Mouse (Mus musculus): ENCODE data around the gene Lcmt1.

Gene Lcmt1

GRCm38 (mm10) chr7:123359101-123359500 lies 10.5 kb upstream of the Lcmt1 start:
- no peak for DNase-seq (ENCODE audit: extremely low read depth, low read depth, low spot score)

DNA sequence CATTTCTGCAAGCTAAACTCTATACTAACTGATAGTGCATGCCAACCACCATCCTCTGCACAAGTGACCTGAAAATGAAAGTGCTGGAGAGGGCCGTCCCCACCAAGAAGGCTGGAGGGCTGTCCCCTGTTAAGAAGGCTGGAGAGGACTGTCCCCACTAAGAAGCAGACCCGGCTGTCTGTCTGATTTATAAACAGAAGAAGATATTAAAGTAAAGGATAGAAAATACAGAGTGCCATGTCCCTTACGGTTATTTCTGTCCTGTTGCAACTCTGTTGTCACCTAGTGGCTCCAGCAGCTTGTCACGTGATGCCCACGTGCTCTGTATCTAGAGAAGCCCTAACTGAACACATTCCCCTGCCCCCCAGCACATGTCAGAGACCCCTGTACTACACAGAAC lies 9.4 kb upstream of the Lcmt1 start:
- DNase-seq (ENCODE audit: extremely low read depth, low read depth, low spot score): no peak

DNA sequence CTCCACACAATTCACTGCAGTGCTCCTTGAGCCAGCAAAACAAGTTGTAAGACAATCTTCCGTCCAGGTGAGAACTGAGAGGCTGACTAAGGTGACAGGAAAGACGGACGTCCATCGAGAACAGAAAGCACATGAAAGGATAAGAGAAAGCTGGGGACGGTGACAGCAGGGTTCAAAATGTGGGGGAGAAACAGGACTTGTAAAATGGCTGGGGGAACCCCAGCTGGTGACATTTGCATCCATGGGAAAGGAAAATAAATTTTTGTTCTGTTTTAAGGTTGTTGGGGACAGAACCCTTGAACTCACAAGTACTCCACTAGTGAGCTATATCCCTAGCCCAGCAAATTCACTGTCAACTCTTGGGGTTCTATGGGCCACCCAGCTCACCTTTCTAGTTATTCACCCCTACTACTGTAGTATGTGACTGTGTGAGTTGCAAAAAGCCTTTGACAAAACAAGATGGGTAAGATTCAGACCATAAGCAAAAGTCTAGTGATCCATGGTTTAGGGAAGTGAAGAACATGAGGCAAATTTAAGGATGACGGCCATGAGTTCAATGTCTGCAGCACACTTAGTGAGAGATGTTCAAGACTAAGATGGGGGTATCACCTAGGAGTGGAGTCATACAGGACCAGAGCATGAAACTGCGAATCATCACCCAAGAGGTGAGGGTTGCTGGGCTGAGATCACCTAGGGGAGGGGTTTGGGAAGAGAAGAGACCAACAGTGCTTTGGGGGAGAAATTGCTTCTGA lies 8.2 kb upstream of the Lcmt1 start:
- DNase-seq (ENCODE audit: extremely low read depth, low read depth, low spot score): no peak

DNA sequence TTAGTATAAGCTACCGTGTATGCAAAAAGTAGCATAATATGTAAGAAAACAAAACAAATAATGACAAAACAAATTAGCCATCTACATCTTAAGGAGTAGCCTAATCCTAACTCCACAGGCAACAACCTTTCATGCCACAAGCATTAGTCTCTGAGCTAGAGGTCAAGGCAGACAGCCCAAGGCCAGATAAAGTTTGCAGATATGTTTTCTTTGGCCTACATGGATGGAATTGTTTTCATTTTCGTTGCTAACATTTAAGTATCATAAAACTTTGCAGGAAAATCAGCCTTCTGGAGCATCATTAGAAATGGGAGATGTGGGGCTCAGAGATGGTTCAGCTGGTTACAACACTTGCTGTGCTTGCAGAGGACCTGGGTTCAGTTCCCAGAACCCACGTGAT lies 6.8 kb upstream of the Lcmt1 start:
- no peak for DNase-seq (ENCODE audit: extremely low read depth, low read depth, low spot score)

- DNase-seq (ENCODE audit: extremely low read depth, low read depth, low spot score): no peak
These were observed 5.6 kb upstream of the Lcmt1 start for GRCm38 (mm10) chr7:123363971-123364370.

GRCm38 (mm10) chr7:123365876-123366741 lies 3.5 kb upstream of the Lcmt1 start:
- no peak for DNase-seq (ENCODE audit: extremely low read depth, low read depth, low spot score)

GRCm38 (mm10) chr7:123366806-123367205 lies 2.8 kb upstream of the Lcmt1 start:
- no peak for DNase-seq (ENCODE audit: extremely low read depth, low read depth, low spot score)

- no peak for DNase-seq (ENCODE audit: extremely low read depth, low read depth, low spot score)
These were observed 2.1 kb upstream of the Lcmt1 start for GRCm38 (mm10) chr7:123367218-123368150.

DNA sequence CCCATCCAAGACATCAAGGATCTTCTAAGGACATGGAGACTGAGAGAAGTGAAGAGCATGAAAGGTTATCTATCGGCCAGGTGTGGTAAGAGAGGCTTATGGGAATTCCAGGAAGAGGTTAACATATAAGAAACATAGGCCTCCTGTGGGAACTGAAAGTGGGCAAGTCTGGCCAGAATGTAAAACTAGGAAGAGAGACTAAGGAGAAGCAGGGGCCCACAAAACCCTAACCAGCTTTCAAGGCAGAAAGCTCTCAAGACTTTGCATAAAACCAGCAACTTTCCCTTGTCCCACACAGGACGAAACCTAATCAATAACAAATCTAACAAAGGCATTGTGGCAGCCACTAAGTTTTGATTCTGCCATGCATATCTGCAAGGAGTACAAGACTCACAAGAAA lies 1.4 kb upstream of the Lcmt1 start:
- DNase-seq (ENCODE audit: extremely low read depth, low read depth, low spot score): no peak

DNA sequence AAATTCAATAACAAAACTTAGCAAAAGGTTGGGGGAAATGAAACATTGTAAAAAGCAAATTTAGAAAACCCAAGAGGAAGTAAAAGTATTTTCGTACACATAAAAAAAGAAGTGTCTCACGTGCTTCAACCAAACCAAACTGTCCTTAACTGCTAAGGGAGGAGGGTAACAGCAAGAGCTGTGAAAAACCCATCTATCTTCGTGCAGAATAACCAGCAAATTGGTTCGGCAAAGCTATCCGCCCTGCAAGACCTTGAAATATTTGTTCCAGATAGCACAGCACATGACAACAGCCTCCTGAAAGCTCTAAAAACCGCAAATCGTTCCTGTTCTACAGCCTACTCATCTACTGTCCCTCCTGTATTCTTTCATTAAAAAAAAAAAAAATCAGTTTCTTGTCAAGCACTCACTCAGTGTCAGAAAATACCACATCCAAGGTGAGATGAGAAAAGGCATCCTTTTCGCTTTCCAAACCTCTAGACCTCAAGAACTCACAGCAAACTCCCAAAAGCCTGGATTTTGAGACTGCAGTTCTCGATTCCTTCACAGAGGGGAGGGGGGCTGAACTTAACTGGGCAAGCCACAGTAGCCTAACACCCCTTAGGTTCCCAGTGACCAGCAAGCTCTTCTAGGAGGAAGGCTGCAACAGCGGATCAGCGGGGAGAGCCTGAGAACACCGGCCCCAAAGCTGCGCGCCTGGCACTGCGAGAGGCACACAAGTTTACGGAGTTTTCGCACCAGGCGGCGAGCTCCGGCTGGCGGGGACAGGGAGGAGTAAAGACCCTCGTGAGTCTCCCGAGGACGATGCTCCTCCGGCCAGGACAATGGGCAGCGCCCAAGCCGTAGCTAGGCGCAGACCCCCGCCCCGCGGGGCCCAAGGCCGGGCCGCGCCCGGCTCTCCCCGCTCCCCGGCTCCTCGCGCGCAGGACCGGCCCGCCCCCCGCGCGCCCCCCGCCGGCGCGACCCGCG lies 522 bp upstream of the Lcmt1 start:
- DNase-seq (ENCODE audit: extremely low read depth, low read depth, low spot score): no peak

GRCm38 (mm10) chr7:123370700-123371099 lies 1.1 kb downstream of the Lcmt1 start:
- DNase-seq (ENCODE audit: extremely low read depth, low read depth, low spot score): no peak

GRCm38 (mm10) chr7:123371501-123371900 lies 1.9 kb downstream of the Lcmt1 start:
- peak; percentile 49 for DNase-seq (ENCODE audit: extremely low read depth, low read depth, low spot score)

DNA sequence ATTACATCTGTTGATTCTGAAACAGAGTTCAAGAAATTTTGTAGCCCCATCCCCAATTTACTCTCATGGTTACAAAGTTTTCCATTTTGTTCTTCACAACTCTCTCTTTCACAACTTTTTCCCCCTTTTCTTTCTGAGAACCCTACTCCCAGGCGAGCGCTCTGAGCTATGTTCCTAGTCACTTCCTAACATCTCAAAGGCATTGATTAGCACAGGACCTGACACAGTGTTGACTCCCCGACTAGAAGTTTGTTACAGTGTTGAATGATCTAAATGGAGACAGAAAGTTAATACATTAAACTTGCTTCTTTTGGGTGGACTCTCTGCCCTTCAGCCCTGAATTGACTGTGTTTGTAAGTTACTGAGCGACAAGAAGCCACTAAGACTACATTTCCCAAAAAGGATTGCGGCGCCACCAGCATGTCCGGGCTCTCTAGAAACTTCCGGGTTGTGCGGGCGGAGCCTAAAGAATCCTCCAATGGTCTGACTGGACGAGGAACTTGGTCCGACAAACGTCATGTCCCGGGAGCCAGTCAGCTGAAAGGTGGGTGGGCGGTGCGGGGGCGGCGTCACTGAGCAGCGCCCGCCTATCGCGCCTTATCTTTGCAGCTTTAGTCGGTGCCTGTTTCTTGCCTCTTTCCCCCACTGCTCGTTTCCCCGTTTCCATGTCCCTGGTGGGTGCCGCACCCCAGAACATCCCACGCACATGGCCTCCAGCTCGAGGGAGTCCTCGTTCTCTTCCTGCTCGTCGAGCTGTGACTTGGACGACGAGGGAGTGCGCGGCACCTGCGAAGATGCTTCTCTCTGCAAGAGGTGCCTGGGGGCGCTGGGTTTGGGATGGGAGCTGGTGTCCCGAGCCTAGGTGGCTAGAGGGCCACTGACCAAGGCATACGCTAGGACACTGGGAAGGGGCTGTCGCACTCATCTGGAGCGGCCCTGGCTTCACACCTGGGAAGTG lies 8.1 kb downstream of the Lcmt1 start:
- DNase-seq (ENCODE audit: extremely low read depth, low read depth, low spot score): peak; percentile 82

- DNase-seq (ENCODE audit: extremely low read depth, low read depth, low spot score): no peak
These were observed 16.3 kb downstream of the Lcmt1 start for GRCm38 (mm10) chr7:123385693-123386407.

- DNase-seq (ENCODE audit: extremely low read depth, low read depth, low spot score): no peak
These were observed 20.2 kb downstream of the Lcmt1 start for GRCm38 (mm10) chr7:123389686-123390280.

- no peak for DNase-seq (ENCODE audit: extremely low read depth, low read depth, low spot score)
These were observed 24.7 kb downstream of the Lcmt1 start for GRCm38 (mm10) chr7:123394271-123394670.

- DNase-seq (ENCODE audit: extremely low read depth, low read depth, low spot score): no peak
These were observed 27.3 kb downstream of the Lcmt1 start for GRCm38 (mm10) chr7:123396900-123397299.

DNA sequence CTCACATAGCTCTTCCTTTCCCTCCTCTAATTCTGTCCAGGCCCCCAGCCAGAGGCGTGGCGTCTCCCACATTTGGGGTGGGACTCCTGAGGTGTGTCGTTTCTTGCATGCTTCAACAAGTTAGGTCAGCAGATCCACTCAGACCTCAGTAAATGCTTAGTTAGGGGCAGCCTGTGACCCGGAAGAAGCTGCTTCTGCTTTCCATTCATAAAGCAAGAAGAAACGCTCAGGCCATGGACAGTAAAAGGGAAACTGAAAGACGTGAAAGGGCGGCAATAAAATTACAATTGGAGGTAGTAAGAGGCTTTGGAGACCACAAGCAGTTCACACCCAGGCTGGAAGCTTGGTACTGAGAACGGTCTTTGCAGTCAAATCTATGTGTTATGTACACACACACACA lies 27.8 kb downstream of the Lcmt1 start:
- DNase-seq (ENCODE audit: extremely low read depth, low read depth, low spot score): no peak

All from fat pad, adult 2 months (tissue).